Mouse (Mus musculus): ENCODE results near the gene Nup93. TPM values are rescaled to one million over a fixed set of nuclear protein-coding genes. Genes with fewer than 3 reads are reported as not detected.
A peak's percentile ranks its signal among the peaks of the same experiment; 100 is the strongest.

The Nup93 gene
- total and polyA plus RNA-seq, 2 experiments, result 2.3 to 4.6 TPM

- Histone ChIP-seq H3K27me3 (ENCODE audit: control insufficient read depth, insufficient read depth, low read length) (no peaks in the 10 kb centered on the region), H3K9ac (ENCODE audit: low read depth, low read length) (no peak overlapping the region), H3K4me1 (ENCODE audit: control insufficient read depth, insufficient read depth, low read length) (no peaks in the 10 kb centered on the region), H3K4me3 (ENCODE audit: insufficient read depth, low read depth, low read length) (no peak overlapping the region), H3K36me3 (ENCODE audit: control insufficient read depth, insufficient read depth, low read length) (no peaks in the 10 kb centered on the region), H3K79me2 (ENCODE audit: control insufficient read depth, insufficient read depth, low read length) (no peaks in the 10 kb centered on the region), H3K27ac (replicated peaks; ENCODE audit: insufficient read depth, low read depth, low read length) (no peak overlapping the region)
- TF ChIP-seq CTCF (IDR thresholded peaks at IDR 0.05; ENCODE audit: low read depth, low read length) (no peak), POLR2A (IDR thresholded peaks at IDR 0.05; ENCODE audit: extremely low read depth, insufficient read depth, low read length) (no peak)
- 87% methylated on average over 4 of the region's 4 CpGs for WGBS
- DNase-seq (ENCODE audit: extremely low read depth, low read depth, low spot score), result no peak
Observed at GRCm38 (mm10) chr8:94322083-94322482, 107.7 kb downstream of the Nup93 start.

- 82% methylated on average over 6 of the region's 6 CpGs for WGBS
- no peaks in the 10 kb centered on the region for H3K79me2 ChIP-seq (ENCODE audit: control insufficient read depth, insufficient read depth, low read length)
- TF ChIP-seq POLR2A (IDR thresholded peaks at IDR 0.05; ENCODE audit: extremely low read depth, insufficient read depth, low read length), result no peak
- no peak for TF ChIP-seq CTCF (IDR thresholded peaks at IDR 0.05; ENCODE audit: low read depth, low read length)
- H3K27ac ChIP-seq (replicated peaks; ENCODE audit: insufficient read depth, low read depth, low read length), result no peak overlapping the region
- H3K36me3 ChIP-seq (ENCODE audit: control insufficient read depth, insufficient read depth, low read length), result no peaks in the 10 kb centered on the region
- H3K27me3 ChIP-seq (ENCODE audit: control insufficient read depth, insufficient read depth, low read length), result no peaks in the 10 kb centered on the region
- no peak overlapping the region for H3K9ac ChIP-seq (ENCODE audit: low read depth, low read length)
- DNase-seq (ENCODE audit: extremely low read depth, low read depth, low spot score), result no peak
- H3K4me3 ChIP-seq (ENCODE audit: insufficient read depth, low read depth, low read length), result no peak overlapping the region
- H3K4me1 ChIP-seq (ENCODE audit: control insufficient read depth, insufficient read depth, low read length), result no peaks in the 10 kb centered on the region
Observed at GRCm38 (mm10) chr8:94323041-94323440, 108.7 kb downstream of the Nup93 start.

GRCm38 (mm10) chr8:94324071-94324470 is 109.7 kb downstream of the Nup93 start:
- Histone ChIP-seq H3K4me3 (ENCODE audit: insufficient read depth, low read depth, low read length) (no peak overlapping the region), H3K27me3 (ENCODE audit: control insufficient read depth, insufficient read depth, low read length) (no peaks in the 10 kb centered on the region), H3K9ac (ENCODE audit: low read depth, low read length) (no peak overlapping the region), H3K4me1 (ENCODE audit: control insufficient read depth, insufficient read depth, low read length) (no peaks in the 10 kb centered on the region), H3K36me3 (ENCODE audit: control insufficient read depth, insufficient read depth, low read length) (no peaks in the 10 kb centered on the region), H3K27ac (replicated peaks; ENCODE audit: insufficient read depth, low read depth, low read length) (no peak overlapping the region), H3K79me2 (ENCODE audit: control insufficient read depth, insufficient read depth, low read length) (no peaks in the 10 kb centered on the region)
- no peak for TF ChIP-seq POLR2A (IDR thresholded peaks at IDR 0.05; ENCODE audit: extremely low read depth, insufficient read depth, low read length)
- TF ChIP-seq CTCF (IDR thresholded peaks at IDR 0.05; ENCODE audit: low read depth, low read length), result no peak
- DNase-seq (ENCODE audit: extremely low read depth, low read depth, low spot score), result no peak
- 55% methylated on average over 12 of the region's 12 CpGs for WGBS

- no peaks in the 10 kb centered on the region for H3K79me2 ChIP-seq (ENCODE audit: control insufficient read depth, insufficient read depth, low read length)
- H3K4me3 ChIP-seq (ENCODE audit: insufficient read depth, low read depth, low read length), result no peak overlapping the region
- TF ChIP-seq POLR2A (IDR thresholded peaks at IDR 0.05; ENCODE audit: extremely low read depth, insufficient read depth, low read length), result no peak
- no peaks in the 10 kb centered on the region for H3K36me3 ChIP-seq (ENCODE audit: control insufficient read depth, insufficient read depth, low read length)
- no peaks in the 10 kb centered on the region for H3K27me3 ChIP-seq (ENCODE audit: control insufficient read depth, insufficient read depth, low read length)
- H3K9ac ChIP-seq (ENCODE audit: low read depth, low read length), result no peak overlapping the region
- WGBS, result 51% methylated on average over 4 of the region's 4 CpGs
- H3K27ac ChIP-seq (replicated peaks; ENCODE audit: insufficient read depth, low read depth, low read length), result no peak overlapping the region
- no peak for DNase-seq (ENCODE audit: extremely low read depth, low read depth, low spot score)
- no peaks in the 10 kb centered on the region for H3K4me1 ChIP-seq (ENCODE audit: control insufficient read depth, insufficient read depth, low read length)
Observed at GRCm38 (mm10) chr8:94326016-94326415, 111.7 kb downstream of the Nup93 start.

GRCm38 (mm10) chr8:94328932-94329728 is 114.8 kb downstream of the Nup93 start, which contains the start of gene Slc12a3:
Gene Slc12a3, plus strand, starts transcription at chr8:94329201.
- H3K79me2 ChIP-seq (ENCODE audit: control insufficient read depth, insufficient read depth, low read length), result no peaks in the 10 kb centered on the region
- 74% methylated on average over 21 of the region's 21 CpGs for WGBS
- H3K36me3 ChIP-seq (ENCODE audit: control insufficient read depth, insufficient read depth, low read length), result no peaks in the 10 kb centered on the region
- no peaks in the 10 kb centered on the region for H3K27me3 ChIP-seq (ENCODE audit: control insufficient read depth, insufficient read depth, low read length)
- H3K4me1 ChIP-seq (ENCODE audit: control insufficient read depth, insufficient read depth, low read length), result no peaks in the 10 kb centered on the region
- DNase-seq (ENCODE audit: extremely low read depth, low read depth, low spot score), result peak; percentile 45
- no peak within 1 kb of the TSS for H3K27ac ChIP-seq (replicated peaks; ENCODE audit: insufficient read depth, low read depth, low read length)
- no peak within 1 kb of the TSS for H3K9ac ChIP-seq (ENCODE audit: low read depth, low read length)
- no peak within 1 kb of the TSS for H3K4me3 ChIP-seq (ENCODE audit: insufficient read depth, low read depth, low read length)
- TF ChIP-seq CTCF (IDR thresholded peaks at IDR 0.05; ENCODE audit: low read depth, low read length) (no peak), POLR2A (IDR thresholded peaks at IDR 0.05; ENCODE audit: extremely low read depth, insufficient read depth, low read length) (no peak)

- H3K27me3 ChIP-seq (ENCODE audit: control insufficient read depth, insufficient read depth, low read length), result no peaks in the 10 kb centered on the region
- H3K4me3 ChIP-seq (ENCODE audit: insufficient read depth, low read depth, low read length), result no peak overlapping the region
- H3K36me3 ChIP-seq (ENCODE audit: control insufficient read depth, insufficient read depth, low read length), result no peaks in the 10 kb centered on the region
- TF ChIP-seq CTCF (IDR thresholded peaks at IDR 0.05; ENCODE audit: low read depth, low read length) (peak; percentile 69), POLR2A (IDR thresholded peaks at IDR 0.05; ENCODE audit: extremely low read depth, insufficient read depth, low read length) (no peak)
- no peak overlapping the region for H3K9ac ChIP-seq (ENCODE audit: low read depth, low read length)
- no peaks in the 10 kb centered on the region for H3K79me2 ChIP-seq (ENCODE audit: control insufficient read depth, insufficient read depth, low read length)
- no peaks in the 10 kb centered on the region for H3K4me1 ChIP-seq (ENCODE audit: control insufficient read depth, insufficient read depth, low read length)
- no peak overlapping the region for H3K27ac ChIP-seq (replicated peaks; ENCODE audit: insufficient read depth, low read depth, low read length)
- WGBS, result 29% methylated on average over 4 of the region's 4 CpGs
- peak; percentile 48 for DNase-seq (ENCODE audit: extremely low read depth, low read depth, low spot score)
Observed at GRCm38 (mm10) chr8:94330733-94331132, 116.4 kb downstream of the Nup93 start.
